Mouse (Mus musculus) heart, adult 9 months (tissue): ENCODE data around the gene Tet2.
"Not testable (repeated sequence)": the region's sequence is repeated elsewhere in the genome, so short reads cannot be mapped to it uniquely, and the experiment has no call there.

Experiments
- DNase-seq, 2 experiments: peaks; one replicate each; pipeline ENCODE4 v3.0.0; 2022; ENCODE audit warnings: low spot score in 2 of 2

Tet2 gene

DNA sequence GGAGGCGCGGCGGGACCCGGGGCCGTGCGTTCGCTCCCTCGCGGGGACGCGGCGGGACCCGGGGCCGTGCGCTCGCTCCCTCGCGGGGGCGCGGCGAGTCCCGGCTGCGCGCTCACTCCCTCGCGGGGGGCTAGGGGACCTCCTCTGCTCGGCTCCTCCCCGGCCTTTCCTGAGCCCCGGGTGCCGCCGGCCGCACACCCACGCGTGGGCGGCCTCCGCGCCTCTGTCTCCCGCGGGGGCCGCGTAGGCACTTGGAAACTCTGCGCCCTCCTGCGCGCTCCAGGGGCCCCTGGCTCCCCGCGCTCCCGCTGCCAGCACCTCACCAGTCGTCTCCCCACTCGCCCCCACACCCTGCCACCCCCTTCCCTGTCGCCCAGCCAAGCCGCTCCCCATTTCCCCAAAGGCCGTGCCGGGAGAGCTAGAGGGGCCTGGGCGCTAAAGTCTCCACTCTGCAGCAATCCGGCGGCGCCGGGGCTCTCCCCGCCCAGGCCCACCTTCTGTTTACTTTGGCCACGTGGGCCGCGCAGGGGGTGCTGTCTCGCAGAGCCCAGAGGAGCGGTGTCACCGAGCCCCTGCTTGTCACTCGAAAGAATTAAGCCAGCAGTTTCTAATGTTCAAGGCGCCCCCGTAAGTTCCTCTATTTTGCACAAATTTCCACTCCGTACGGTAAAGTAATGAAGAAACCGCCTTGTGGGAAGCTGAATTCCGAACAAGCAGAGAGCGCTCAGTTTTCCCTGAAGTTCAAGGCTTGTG lies at the start of gene Tet2:
Tet2 (minus strand) TSS at position 589 of the 753 bp plus-strand sequence.
- peak in 1 of 2 experiments; percentile 50 for DNase-seq

DNA sequence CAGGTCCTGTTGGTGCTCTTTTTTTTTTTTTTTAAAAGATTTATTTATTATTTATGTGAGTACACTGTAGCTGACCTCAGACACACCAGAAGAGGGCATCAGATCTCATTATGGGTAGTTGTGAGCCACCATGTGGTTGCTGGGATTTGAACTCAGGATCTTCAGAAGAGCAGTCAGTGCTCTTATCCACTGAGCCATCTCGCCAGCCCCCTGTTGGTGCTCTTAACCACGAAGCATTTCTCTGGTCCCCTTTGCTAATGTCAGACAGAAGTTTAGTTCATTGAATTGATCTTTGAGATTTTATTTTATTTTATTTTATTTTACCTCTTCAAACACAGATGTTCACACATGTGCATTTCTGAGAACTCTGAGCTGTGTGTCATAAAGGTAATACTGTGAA lies 48.1 kb upstream of the Tet2 start:
- not testable (repeated sequence) for DNase-seq

DNA sequence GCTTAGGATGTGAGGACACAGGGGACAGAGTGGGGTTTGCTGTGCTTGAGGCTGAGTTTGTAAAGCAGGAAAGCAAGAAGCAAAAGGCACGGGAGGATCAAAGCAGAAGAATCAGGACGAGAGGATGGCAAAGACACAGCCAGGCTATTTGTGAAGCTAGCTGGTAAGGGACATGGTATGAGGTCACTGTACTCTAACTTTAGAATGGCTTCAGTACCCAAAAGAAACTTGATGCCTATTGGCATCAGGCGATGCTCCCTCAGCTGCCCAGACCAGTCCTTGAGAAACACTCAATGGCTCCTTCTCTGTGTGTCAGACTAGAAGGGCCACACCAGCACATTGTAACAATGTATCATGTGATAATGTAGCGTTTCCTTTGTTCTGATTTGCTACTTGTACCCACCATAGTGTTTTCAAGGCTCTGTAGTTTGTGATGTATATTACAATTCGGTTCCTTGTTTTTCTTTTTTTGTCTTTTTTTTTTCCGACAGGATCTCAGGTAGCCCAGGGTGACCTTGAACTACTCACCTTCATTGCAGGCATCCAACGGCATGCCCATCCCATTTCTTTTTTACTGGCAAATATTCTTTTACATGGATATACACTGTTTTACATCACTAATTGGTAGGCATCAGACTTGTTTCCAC lies 45.7 kb upstream of the Tet2 start:
- no peak for DNase-seq

DNA sequence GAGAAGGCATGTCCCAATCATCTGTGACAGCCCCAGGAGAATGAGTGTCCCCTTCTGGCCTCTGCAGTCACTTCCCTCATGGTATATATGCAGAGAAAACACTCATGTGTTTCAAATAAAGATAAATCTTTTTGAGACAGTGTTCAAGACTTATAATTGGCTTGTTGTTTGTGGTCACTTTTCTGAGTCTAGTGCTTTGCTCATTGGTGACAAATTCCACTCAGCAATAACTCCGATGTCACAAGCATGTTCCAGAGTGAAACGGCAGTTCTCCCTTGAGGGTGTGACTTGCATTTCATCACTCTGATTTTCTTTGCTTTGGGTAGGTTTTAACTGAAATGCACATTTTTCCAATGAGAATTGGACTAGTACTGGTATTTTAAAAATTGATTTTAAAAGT lies 40.1 kb upstream of the Tet2 start:
- no peak for DNase-seq

DNA sequence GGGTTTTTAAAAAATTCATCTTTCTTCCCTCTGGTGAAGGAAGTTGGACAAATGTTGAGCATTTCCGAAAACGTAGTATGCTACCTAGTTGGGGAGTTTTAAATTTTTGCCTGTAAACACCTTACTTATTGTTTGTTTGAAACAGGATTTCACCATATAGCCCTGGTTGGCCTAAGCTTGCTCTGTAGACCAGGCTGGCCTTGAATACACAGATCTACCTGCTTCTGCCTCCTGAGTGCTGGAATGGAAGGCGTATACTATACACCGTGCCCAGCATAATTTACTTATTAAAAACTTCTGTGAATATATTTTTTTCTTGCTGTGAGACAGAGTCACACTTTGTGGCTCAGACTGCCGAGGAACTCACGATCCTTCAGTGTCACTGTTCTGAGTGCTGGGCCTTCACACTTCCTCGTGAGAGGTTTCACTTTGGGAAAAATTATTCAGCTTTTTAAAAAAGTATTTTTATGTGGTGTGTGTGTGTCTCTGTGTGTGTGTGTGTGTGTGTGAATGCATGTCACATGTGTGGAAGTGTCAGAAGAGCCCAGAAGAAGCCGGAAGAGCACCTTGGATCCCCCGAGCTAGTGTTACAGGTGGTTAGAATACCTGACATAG lies 38.6 kb upstream of the Tet2 start:
- no peak for DNase-seq

DNA sequence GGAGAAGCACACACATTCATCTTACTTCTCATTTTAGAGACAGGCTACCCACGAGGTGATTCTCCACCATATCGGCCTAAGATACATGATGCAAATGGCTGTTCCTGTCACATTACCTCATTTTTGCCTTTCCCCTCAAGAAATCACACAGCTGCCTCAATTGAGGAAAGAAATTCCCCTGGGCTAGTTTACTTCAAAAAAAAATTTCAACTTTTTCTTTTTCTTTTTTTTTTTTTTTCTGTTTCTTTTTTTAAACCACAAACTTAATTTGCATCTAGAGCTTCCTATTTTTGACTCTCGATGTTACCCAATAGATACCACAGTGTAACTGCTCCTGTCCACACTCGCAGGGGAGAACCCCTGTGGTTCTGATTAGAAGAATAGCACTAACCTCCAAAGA lies 38.0 kb upstream of the Tet2 start:
- no peak for DNase-seq

DNA sequence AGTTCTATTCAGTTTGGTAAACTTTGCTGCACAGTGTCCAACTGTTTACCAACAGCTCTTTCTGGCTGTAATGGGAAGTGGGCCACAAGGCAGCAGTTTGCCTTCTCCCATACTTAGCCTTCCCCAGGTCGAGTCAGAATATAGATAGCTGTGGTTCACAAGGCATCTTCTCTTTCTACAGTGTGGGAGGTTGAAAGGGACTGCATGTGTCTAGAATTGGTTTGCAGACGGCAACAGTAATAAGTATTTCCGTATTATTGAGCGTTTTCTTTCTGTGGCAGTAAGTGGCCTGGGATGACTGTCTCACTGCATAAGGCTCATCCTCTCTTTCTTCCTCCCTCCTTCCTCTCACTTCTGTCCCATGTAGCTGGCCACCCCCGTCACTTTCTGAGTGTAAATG lies 37.2 kb upstream of the Tet2 start:
- DNase-seq: no peak

DNA sequence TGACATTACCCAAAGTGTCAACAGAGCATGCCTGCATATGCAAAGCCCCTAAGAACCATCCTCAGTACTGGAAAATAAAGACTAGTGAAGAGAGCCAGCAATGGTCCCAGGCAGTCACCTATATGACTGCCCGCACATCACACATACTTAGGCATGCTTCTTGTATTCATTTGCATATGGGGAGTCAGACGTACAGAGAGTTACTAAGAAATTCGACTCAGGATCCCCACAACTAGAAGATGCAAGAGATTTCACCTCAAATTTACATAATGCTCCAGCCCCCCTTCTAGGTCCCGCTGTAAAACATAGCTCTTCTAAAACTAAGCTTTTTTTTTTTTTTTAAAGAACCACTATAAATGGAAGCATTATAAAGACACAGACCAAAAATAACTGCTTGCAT lies 36.6 kb upstream of the Tet2 start:
- no peak for DNase-seq

DNA sequence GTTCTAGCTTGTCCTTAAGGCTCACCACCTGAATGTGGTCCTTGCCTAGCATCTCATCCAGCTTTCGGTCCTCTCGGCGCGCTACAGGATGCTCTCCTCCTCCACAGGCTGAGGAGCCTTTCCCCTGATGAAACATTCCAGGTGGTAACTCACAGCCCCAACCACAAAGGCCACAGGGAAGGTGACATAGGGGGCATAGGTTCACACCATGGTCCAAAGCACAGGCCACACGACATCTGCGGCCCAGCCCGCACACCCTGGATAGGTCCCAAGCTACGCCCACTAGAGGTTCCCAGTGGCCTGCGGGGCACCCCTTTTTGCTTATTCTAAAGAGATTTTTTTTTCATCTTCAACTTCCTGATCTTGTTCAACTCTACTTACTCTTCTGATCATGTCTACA lies 34.7 kb upstream of the Tet2 start:
- no peak for DNase-seq

DNA sequence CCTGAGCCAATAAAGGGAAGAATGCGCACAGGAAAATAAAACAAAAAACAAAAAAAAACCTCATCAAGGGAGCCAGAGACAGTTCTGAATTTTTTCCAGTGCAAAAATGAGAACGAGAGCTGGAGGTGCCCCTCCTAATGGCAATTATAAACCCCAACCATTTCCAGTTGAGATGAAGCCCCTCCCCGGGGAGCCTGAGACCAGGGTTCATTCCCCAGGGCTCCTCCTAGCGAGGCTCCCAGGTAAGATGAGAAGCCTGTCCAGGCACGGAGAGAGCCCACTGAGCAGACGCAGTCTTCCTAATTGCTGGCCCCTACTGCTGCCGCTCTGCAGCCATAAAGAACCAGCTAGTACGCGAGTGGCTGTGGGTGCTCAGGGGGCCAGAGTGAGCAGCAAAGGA lies 34.2 kb upstream of the Tet2 start:
- DNase-seq: no peak

DNA sequence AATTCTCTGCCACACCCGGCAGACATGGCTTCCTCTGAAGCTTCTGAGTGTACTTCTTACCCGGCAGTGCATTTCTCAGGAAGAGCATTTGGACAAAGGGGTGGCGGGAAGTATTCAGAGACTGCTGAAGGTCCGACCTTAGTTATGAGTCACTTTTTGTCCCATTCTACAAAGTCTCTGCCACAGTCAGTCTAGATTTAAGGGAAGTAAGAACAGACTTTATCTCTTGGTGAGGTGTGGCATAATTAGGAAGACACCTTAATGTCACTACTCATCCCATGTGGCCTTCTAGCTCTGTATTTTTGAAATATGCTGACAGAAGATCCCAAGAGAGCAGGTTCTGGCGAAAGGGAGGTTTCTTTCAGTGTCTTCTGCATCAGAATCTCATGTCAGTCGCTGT lies 30.0 kb upstream of the Tet2 start:
- no peak for DNase-seq

DNA sequence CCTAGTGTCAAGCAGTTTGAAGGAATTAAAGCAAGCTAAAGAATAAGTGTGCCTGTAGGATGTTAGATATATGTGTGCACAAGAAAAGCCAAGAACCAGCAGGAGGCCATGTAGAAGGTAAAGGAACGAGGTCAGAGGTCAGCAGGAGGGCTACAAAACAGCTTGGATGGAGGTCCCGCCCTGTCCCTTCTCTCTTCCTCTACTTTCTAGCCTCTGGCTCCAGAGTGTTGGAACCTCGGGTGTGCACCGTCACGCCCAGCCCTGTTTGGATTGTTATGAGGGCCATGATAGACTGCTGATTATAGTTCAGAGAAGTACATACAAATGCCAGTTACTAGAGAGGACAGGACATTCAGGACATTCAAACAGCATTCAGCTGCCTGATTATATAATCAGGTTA lies 27.0 kb upstream of the Tet2 start:
- no peak for DNase-seq

DNA sequence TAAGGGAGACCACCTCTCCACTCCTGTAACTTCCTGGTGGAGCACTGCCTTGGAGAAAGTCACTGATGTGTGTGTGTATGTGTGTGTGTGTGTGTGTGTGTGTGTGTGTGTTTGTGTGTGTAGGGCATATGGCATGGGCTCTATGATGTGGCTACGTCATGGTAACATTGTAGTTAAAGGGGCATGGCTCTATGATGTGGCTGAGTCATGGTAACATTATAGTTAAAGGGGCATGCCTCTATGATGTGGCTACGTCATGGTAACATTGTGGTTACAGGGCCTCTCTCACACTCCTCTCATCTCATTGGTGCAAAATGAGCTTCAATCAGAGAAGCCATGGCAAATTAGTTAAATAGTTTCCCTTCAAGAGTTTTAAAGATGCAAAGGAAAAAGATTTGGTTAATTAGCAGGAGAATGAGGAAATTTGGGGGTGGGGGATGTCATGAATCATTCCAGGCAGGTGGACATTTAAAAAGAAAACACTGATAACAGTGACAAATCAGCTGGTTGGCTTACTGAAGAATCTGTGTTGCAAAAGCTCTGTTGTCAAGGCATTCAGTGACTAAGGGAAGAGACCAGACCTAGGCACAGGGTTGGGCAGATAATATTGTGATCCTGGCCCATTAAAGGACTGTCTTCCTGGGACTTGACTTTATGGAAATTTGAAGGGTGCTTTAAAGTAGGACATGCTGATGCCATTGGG lies 18.7 kb upstream of the Tet2 start:
- DNase-seq: no peak

DNA sequence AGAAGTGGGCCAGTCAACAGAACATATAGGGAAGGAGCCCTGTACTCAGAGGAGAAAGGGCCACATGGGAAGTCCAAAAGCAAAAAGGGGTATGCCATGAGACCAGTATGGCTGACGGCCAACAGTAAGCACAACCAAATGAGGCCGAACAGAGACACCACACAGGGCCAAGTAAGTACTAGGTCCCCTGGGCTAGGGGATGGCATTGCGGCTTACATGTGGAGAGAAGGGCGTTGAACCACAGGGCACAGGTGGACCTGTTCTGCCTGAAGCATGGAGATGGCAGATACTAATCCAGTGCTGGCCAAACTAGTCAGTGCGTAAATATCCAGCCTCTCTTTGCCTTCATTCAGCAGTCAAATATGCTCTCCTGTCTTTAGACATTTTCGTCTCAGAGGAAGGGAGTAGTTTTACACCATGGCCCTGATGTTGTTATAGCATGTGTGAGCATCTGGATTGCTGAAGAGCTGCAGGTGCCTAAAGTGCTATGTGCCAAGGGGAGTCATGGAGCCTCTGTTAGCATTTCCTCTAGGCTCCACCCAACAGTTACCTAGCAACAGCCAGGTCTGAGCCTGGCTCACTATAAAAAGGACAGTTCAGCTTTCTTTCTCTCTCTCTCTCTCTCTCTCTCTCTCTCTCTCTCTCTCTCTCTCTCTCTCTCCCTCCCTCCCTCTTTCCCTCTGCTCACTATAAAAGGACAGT lies 14.6 kb upstream of the Tet2 start:
- DNase-seq: no peak

DNA sequence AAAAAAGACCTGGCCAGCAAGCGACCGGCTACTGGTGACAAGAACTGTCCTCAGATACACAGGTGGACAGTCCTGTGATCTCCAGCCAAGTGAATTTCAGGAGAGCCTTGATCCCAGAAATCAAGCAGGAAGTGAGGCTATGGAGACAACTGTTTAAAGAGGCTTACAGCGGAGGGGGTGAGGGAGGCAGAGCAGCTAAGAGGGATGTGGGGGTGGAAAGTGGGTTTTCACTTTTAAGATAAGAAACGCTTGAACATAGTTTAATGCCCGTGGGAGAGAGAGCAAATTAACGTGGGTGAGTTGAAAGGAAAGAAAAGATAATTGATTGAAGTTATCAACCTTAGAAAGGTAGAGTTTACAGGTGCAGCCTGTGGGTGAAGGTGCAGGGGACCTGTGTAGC lies 12.7 kb upstream of the Tet2 start:
- DNase-seq: no peak

DNA sequence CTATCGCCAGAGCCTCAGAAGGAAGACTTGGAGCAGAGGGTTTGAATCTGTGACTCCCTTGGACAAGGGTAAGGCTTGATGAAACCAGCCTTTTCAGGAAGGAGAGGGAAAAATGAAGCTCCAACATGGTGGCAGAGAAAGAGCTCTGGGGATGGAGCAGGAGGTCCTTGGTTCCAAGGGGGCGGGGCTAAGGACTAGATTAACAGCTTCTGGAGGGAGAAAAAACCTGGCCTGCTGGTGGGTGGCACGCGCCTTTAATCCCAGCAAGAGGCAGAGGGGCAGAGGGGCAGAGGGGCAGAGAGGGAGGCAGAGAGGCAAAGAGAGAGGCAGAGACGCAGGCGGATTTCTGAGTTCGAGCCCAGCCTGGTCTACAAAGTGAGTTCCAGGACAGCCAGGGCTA lies 12.2 kb upstream of the Tet2 start:
- DNase-seq: no peak

DNA sequence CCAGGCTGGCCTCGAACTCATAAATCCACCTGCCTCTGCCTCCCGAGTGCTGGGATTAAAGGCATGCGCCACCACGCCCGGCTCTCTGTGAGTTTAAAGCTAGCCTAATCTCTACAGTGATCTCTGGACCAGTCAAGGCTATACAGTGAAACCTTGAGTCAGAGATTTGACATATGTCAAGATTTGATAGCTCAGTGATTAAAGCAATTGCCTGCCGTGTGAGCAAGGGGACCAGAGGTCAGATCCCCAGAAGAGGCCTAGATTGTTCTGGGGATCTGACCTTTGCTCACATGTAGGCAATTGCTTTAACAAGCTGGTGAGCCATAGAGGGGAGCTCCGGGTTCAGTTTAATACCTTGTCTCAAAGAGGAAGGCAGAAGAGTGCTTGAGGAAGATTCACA lies 10.4 kb upstream of the Tet2 start:
- no peak for DNase-seq

DNA sequence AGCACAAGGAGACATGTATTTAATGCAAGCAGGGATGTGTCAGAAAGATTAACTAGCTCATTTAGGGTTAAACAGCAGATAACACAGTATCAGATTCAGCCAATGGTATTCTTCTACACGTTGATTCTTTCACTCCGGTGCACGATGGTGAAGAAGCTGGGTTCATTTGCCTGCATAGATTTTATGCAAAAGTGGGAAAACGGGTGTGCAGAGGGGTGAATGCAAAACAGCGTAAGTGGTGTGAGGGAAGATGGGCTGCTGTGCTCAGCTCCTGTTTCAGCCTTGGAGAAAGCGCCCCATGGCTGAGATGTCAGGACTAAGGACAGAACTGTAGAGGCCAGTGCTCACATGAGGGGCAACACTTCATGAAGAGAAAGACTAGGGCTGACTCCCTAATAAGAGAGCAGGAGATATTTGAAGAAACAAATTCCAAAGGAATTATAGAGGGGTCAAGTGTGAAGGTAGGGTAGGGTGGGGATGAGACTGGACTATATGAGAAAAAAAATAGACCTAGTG lies 9.7 kb upstream of the Tet2 start:
- no peak for DNase-seq

DNA sequence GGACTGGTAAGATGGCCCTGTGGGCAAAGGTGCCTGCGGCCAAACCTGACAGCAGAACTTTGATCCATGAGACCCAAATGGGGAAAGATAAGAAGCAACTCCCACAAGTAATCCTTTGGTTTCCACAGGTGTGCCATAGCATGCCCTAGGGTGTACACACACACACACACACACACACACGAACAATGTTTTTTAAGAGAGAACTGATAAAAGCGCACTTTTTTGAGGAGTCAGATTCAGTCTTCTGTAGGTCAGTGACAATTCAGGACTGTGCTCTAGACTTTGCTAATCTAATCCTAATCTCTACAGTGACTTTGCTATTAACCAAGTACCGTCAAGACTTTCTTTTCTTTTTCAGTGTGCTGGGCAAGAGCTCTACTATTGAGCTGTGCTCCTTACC lies 9.2 kb upstream of the Tet2 start:
- DNase-seq: no peak

DNA sequence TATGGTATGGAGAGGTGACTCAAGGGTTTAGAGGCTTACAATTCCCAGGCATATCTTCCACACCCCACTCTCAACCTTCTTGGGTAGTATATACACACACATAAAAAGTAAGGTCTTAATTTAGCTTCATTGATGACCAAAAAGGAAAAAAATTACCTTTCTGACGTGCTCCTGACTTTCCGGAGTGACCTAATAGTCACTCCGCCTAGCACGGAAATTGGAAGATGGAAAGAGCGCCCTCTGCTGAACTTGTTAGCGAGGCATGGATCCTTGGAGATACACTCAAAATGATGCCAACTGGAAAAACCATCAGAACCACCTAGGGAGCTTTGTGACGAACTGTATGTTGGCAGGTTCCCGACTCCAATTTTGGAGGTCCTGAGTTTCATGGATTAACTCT lies 7.0 kb upstream of the Tet2 start:
- no peak for DNase-seq

DNA sequence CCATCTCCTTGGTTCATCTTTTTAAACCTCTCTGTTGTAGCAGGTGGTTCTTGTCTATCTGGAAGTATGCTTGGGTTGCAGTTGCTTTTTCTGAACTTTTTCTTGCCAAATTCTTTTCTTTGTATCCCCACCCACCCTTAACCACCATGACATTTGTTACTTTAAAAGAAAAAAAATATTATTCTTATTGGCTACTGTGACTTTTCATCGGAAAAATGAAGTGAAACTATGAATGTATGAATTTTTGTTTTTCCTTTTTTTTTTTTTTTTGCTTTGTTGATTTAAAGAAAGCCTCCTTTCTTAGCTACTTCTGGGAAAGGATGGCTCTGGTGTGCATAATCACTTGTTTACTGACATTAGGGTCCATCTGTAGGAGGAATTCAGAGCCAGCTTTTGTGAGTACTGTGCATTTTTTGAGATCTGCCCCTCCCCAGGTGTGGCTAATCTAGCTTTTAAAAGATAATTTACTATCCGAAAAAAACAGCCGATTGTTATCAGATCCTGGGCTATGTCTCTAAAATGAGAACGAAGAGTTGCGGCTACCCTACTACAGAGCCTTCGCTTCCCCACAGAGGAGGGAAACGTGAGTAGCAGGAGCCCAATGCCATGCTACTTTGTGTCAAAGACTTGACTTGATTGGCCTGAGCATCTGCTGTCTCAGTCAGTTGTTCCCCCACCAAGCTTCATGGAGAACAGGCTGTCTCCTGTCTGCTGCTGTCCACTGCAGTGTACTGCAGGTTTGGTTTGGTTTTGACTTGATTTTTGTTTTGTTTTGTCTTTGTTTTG lies 4.6 kb upstream of the Tet2 start:
- no peak for DNase-seq
